Mouse (Mus musculus) mature B cell (primary cell): Measurements from ENCODE around the gene Gm39115.

Experiments used
- in situ Hi-C: fragments of 300-500 bp; cut with MboI; formaldehyde crosslinking; loops from 2 replicates; pipeline ENCODE4 v1.14.3; 2019

Gm39115 gene

GRCm38 (mm10) chr7:142095183-142095931, 40.5 kb downstream of the Gm39115 start, which contains the start of gene Dusp8:
Gene Dusp8, minus strand, starts transcription at chr7:142095843.
- in situ Hi-C loops: no loop called here

- in situ Hi-C loops: no loop called here
Observed at GRCm38 (mm10) chr7:142094301-142095143, 41.3 kb downstream of the Gm39115 start.

GRCm38 (mm10) chr7:142093696-142094240, 42.1 kb downstream of the Gm39115 start:
- in situ Hi-C loops: no loop called here

DNA sequence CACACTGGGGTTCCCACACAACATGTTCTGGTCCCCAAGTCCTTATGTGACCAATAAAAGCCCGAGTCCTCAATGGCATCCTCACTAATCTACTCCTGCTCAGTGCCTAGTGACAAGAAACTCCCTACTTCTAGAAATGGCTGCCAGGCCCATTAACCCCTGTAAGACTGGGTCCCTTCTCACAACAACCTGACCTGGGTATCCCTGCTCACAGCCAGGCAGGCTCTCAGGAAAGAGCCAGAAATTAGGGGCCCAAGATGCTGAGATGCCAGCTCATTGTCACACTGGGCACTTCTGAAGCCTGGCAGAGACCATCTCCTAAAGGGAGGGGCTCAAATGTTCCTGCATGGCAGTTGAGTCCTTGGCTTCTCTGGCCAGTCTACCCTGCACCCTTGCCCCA, 42.8 kb downstream of the Gm39115 start:
- in situ Hi-C loops: no loop called here

DNA sequence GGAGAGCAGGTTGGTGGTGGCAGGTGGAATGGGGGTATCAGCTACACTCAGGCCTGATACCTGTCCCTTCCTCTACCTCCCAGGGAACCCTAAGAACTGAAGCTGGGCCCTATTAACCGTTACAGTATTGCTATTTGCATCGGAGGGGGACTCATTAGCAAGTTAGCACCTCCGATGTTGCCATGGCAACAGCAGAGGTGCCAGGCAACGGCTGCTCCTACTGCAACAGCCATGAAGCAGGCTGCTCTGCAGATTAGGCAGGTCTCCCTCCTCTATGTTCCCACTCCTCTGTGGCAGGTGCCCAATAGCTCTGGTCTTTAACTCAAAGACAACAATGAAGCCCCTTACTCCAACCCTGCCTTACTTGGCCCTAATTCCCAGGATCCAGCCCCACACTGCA, 44.0 kb downstream of the Gm39115 start:
- in situ Hi-C loops: no loop called here

DNA sequence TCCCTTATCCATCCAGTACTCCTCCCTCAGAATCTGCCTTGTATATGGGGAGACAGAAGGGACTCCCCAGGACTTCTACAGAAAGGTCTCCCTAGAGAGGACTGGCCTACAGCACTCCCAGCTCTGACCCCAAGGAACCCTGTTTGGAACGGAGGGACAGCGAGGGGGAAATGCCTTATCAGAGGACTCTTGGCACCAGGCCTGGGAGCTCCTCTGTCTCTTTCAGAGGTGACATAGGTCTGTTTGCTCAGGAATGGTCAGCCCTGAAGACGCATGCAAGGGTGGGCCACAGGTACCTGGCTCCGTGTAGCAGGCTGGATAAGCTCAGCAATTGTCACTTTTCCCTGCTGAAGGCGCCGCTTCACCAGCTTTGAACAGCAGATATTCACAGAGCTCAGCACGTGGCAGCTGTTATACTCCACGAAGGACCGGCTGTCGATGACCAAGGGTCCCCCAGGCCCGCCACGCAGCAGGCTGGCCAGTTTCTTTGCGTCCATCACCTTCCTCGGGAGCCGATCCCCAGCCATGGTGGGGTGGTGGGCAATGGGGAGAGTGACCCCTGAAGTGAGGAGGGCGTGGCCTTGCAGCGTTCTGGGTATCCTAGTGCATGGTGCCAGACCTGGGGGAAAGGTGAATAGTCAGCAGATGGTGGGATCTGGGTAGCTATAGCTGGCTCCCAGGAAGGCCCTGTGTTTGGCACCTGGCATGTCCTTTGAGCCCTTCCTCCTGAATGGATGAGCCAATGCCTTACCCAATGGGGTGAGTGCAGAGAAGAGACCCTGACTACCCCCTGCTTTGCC, 46.0 kb downstream of the Gm39115 start:
- in situ Hi-C loops: no loop called here

- in situ Hi-C loops: no loop called here
Observed at GRCm38 (mm10) chr7:142088886-142089285, 46.9 kb downstream of the Gm39115 start.

- in situ Hi-C loops: no loop called here
Observed at GRCm38 (mm10) chr7:142087069-142087652, 48.7 kb downstream of the Gm39115 start.

DNA sequence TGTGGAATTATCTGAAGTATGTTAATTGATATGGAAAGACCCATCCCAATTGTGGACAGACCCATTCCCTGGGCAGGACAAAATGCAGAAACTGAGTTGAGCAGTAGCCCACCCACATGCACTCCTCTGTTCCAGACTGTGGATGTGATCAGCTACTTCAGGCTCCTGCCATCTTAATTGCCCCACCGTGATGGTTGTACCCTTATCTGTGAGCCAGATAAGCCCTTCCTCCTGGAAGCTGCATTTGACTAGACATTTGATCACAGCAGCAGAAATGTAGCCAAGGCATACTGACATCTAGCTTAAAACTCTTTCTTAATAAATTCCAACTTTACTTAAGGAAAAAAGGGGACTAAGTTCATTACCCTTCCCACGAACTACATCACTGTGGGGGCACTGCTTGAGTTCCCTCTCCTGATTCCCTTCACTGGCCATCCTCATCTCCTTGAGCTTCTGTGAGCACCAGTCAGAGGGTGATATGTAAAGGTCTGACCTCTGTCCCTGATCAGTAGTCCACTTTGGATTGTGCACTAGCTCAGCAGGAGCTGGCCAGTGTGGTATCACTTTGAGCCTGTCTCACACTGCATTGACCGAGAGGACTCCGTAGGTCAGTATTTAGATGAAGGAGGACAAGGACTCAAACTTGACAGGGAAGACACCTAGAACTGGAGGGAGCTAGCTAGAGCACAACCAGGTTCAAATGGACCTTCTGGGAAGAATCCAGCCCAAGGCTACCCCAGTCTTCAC, 49.5 kb downstream of the Gm39115 start:
- in situ Hi-C loops: no loop called here
